Mouse (Mus musculus) megakaryocyte, embryonic 14.5 days (primary cell): Measurements from ENCODE around the gene Smyd4.

Source experiments
- FLI1 ChIP-seq: IDR thresholded peaks from 2 replicates; pipeline ENCODE4 v1.6.1; 2012; ENCODE audit warnings: low read length, inconsistent platforms, mixed read lengths
- GATA1 ChIP-seq: IDR thresholded peaks from 3 replicates; pipeline ENCODE4 v1.6.1; 2012; ENCODE audit warnings: mixed read lengths, low read length, inconsistent platforms, borderline replicate concordance

- TF ChIP-seq GATA1, result no peak
- no peak for TF ChIP-seq FLI1
Observed at GRCm38 (mm10) chr11:75424459-75424858, 76.2 kb downstream of the Smyd4 start.
